Comparison of ENCODE assay signal across 23 mouse cellular contexts in the genomic region with DNA sequence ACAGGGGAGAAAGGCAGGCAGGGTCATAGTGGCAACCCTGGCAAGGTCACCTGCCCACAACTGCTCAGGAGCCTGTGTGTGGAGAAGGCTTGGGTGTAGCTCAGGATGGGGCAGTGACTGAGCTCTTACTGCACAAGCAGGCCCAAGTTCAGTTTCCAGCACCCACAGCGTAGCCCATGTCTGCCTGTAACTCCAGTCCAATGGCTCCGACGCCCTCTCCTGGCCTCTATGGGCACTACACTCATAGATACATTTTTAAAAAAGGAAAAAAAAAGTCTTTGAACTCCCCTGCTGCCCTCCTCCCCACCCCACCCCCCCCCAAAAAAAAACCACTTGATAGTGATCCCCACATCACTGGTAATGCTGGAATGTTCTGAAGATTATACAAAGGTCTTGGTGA. TPM values are rescaled to one million over a fixed set of nuclear protein-coding genes. Genes with fewer than 3 reads are reported as not detected.
DNase-seq lines count a peak whose midpoint lies in the region; ATAC-seq and TF ChIP-seq lines count a peak whose summit lies in the region.
"Had no signal": no experiment of that assay in that cellular context is flagged by ENCODE, and none has a peak within 500 bp of the region (broad histone marks: within the 10 kb centered on the region; RNA-seq: fewer than 3 reads in every experiment).

No protein-coding gene starts in this region.

- H3K4me2 ChIP-seq in forebrain, postnatal 0 days (ENCODE audit: low read depth), result no peak overlapping the region
- H3K4me2 ChIP-seq: hindbrain, embryonic 13.5 days; liver, embryonic 15.5 days; neural tube, embryonic 12.5 days had no signal

- H3K27me3 ChIP-seq in forebrain, postnatal 0 days (ENCODE audit: insufficient read depth, low read length), result no peaks in the 10 kb centered on the region
- no peaks in the 10 kb centered on the region for H3K27me3 ChIP-seq in forebrain, embryonic 10.5 days (ENCODE audit: poor library complexity, severe bottlenecking)
- H3K27me3 ChIP-seq in E14TG2a.4 (ENCODE audit: insufficient read depth, low read length), result no peaks in the 10 kb centered on the region
- H3K27me3 ChIP-seq: hindbrain, embryonic 13.5 days; liver, embryonic 15.5 days; neural tube, embryonic 12.5 days had no signal

- H3K4me3 ChIP-seq in forebrain, postnatal 0 days (ENCODE audit: low read depth, low read length), result no peak overlapping the region
- no peak overlapping the region for H3K4me3 ChIP-seq in forebrain, embryonic 10.5 days
- no peak overlapping the region for H3K4me3 ChIP-seq in left cerebral cortex, adult 2 months
- H3K4me3 ChIP-seq in E14TG2a.4 (replicated peaks; ENCODE audit: low read length), result no peak overlapping the region
- H3K4me3 ChIP-seq in embryonic fibroblast, embryonic 13.5 days (ENCODE audit: insufficient read depth, low read length), result no peak overlapping the region
- H3K4me3 ChIP-seq: embryonic facial prominence, embryonic 10.5 days; erythroblast, embryonic 14.5 days; hindbrain, embryonic 13.5 days; liver, embryonic 15.5 days; neural tube, embryonic 12.5 days had no signal

- ATAC-seq in forebrain, postnatal 0 days, result no peak
- no peak for ATAC-seq in erythroid progenitor cell, adult 5-6 weeks (replicated peaks; ENCODE audit: low FRiP score, poor library complexity, severe bottlenecking)
- ATAC-seq: forebrain, embryonic 16.5 days had no signal

- no peak overlapping the region for H3K9ac ChIP-seq in forebrain, postnatal 0 days
- H3K9ac ChIP-seq: hindbrain, embryonic 13.5 days; liver, embryonic 15.5 days; neural tube, embryonic 12.5 days had no signal

- intact Hi-C loops in left cerebral cortex, adult 2 months (cut with DNase I), result no loop called here

- no peak overlapping the region for H3K27ac ChIP-seq in forebrain, postnatal 0 days (ENCODE audit: low read depth, low read length)
- H3K27ac ChIP-seq in forebrain, embryonic 10.5 days, result no peak overlapping the region
- no peak overlapping the region for H3K27ac ChIP-seq in left cerebral cortex, adult 2 months
- no peak overlapping the region for H3K27ac ChIP-seq in embryonic fibroblast, embryonic 13.5 days (ENCODE audit: insufficient read depth, low read length)
- H3K27ac ChIP-seq: embryonic facial prominence, embryonic 10.5 days; hindbrain, embryonic 13.5 days; liver, embryonic 15.5 days; neural tube, embryonic 12.5 days had no signal

- no peak for TF ChIP-seq POLR2A in embryonic fibroblast, embryonic 13.5 days (IDR thresholded peaks at IDR 0.05; ENCODE audit: low read depth, low read length)

- peak; percentile 25; the same call in 1 of the 2 replicates for TF ChIP-seq CTCF in forebrain, postnatal 0 days (IDR thresholded peaks at IDR 0.05; ENCODE audit: low read depth)
- peak; percentile 14 for TF ChIP-seq CTCF in left cerebral cortex, adult 2 months (IDR thresholded peaks at IDR 0.05)
- TF ChIP-seq CTCF in E14TG2a.4 (conservative IDR thresholded peaks at IDR 0.05; ENCODE audit: low read length), result peak; percentile 33
- 0 out of 2 replicates have a peak, but pooled peaks have one; percentile 17 for TF ChIP-seq CTCF in embryonic fibroblast, embryonic 13.5 days (IDR thresholded peaks at IDR 0.05; ENCODE audit: borderline replicate concordance, insufficient read depth, low read length)

- H3K9me3 ChIP-seq in forebrain, postnatal 0 days (ENCODE audit: low read length), result no peaks in the 10 kb centered on the region
- H3K9me3 ChIP-seq in forebrain, embryonic 10.5 days, result peaks cover 5% of the 10 kb centered on the region; the same call in 1 of the 2 replicates
- H3K9me3 ChIP-seq in E14TG2a.4 (ENCODE audit: low read length), result no peaks in the 10 kb centered on the region
- H3K9me3 ChIP-seq: hindbrain, embryonic 13.5 days; liver, embryonic 15.5 days; neural tube, embryonic 12.5 days had no signal

- DNase-seq in forebrain, postnatal 0 days, result no peak
- DNase-seq in forebrain, embryonic 10.5 days (ENCODE audit: extremely low spot score, low spot score), result no peak
- DNase-seq in left cerebral cortex, adult 2 months (ENCODE audit: extremely low spot score in 1 of 2, low spot score in 2 of 2), result no peak
- no peak for DNase-seq in left cerebral cortex, adult 8-10 months (ENCODE audit: low spot score in 2 of 2)
- no peak for DNase-seq in retina, embryonic 14.5 days (ENCODE audit: low spot score)
- DNase-seq: adrenal gland, adult 2 months; cerebellum, adult 11-12 months; cerebellum, postnatal 36 days; heart, postnatal 10 days; kidney, adult 8-10 months; kidney, postnatal 36 days; left cerebral cortex, postnatal 4 days; right cerebral cortex, postnatal 25 days had no signal

- H3K4me1 ChIP-seq in forebrain, postnatal 0 days (ENCODE audit: insufficient read depth), result no peaks in the 10 kb centered on the region
- no peaks in the 10 kb centered on the region for H3K4me1 ChIP-seq in forebrain, embryonic 10.5 days
- peaks cover 22% of the 10 kb centered on the region for H3K4me1 ChIP-seq in E14TG2a.4 (replicated peaks; ENCODE audit: low read depth, low read length)
- no peaks in the 10 kb centered on the region for H3K4me1 ChIP-seq in embryonic fibroblast, embryonic 13.5 days (ENCODE audit: control insufficient read depth, insufficient read depth, low read length)
- H3K4me1 ChIP-seq: embryonic facial prominence, embryonic 10.5 days; hindbrain, embryonic 13.5 days; neural tube, embryonic 12.5 days had no signal

- WGBS in forebrain, postnatal 0 days, result 66% methylated on average over 3 of the region's 3 CpGs
- WGBS in forebrain, embryonic 10.5 days, result 66% methylated on average over 3 of the region's 3 CpGs

- H3K36me3 ChIP-seq in forebrain, postnatal 0 days (ENCODE audit: insufficient read depth), result peaks cover 88% of the 10 kb centered on the region
- H3K36me3 ChIP-seq in forebrain, embryonic 10.5 days (replicated peaks), result peaks cover 97% of the 10 kb centered on the region
- peaks cover 91% of the 10 kb centered on the region for H3K36me3 ChIP-seq in E14TG2a.4 (ENCODE audit: insufficient read depth, low read length)

RNA-seq across cellular contexts. Expression of a gene that starts 17.1 kb away (rescaled TPM):
- 16.2 and 21.9 TPM in 2 replicates for total RNA-seq in forebrain, postnatal 0 days (2014; rRNA removed)
- polyA plus RNA-seq in forebrain, postnatal 0 days (2015; fragmentation: Nextera tagmentation; extraction: Ambion mirVana), result 16.1 and 19.5 TPM in 2 replicates
- 49.7 and 51.2 TPM in 2 replicates for polyA plus RNA-seq in forebrain, embryonic 10.5 days (2016; fragmentation: Nextera tagmentation; extraction: Ambion mirVana)
- total RNA-seq in left cerebral cortex, adult 2 months (2021), result 10 to 100 TPM; 70.7 to 74.1 TPM
- 10 to 100 TPM; 56.1 to 61.3 (median 59.8) TPM for total RNA-seq in left cerebral cortex, adult 8-10 months (2022)
- polyA plus RNA-seq in embryonic fibroblast, embryonic 13.5 days (2011; ENCODE audit: insufficient read length, low read depth, missing spikeins), result 27.8 and 28.8 TPM in 2 replicates
- total RNA-seq in erythroid progenitor cell, adult 5-6 weeks (2015; ENCODE audit: low replicate concordance), result 5.8 and 11.7 TPM in 2 replicates
- total RNA-seq in erythroid progenitor cell, adult 5-6 weeks (2017; ENCODE audit: low replicate concordance), result 6.5 and 8.9 TPM in 2 replicates

RNA-seq across cellular contexts. Expression of a gene that starts 17.9 kb away (rescaled TPM):
- total RNA-seq in forebrain, postnatal 0 days (2014; rRNA removed), result 52.3 and 65.1 TPM in 2 replicates
- polyA plus RNA-seq in forebrain, postnatal 0 days (2015; fragmentation: Nextera tagmentation; extraction: Ambion mirVana), result 65.7 and 75.0 TPM in 2 replicates
- polyA plus RNA-seq in forebrain, embryonic 10.5 days (2016; fragmentation: Nextera tagmentation; extraction: Ambion mirVana), result 75.5 and 78.5 TPM in 2 replicates
- 10 to 100 TPM; 39.5 to 41.2 TPM for total RNA-seq in left cerebral cortex, adult 2 months (2021)
- total RNA-seq in left cerebral cortex, adult 8-10 months (2022), result 10 to 100 TPM; 36.8 to 38.3 (median 37.5) TPM
- polyA plus RNA-seq in embryonic fibroblast, embryonic 13.5 days (2011; ENCODE audit: insufficient read length, low read depth, missing spikeins), result 55.2 and 63.0 TPM in 2 replicates
- total RNA-seq in erythroid progenitor cell, adult 5-6 weeks (2015; ENCODE audit: low replicate concordance), result 9.6 and 11.2 TPM in 2 replicates
- total RNA-seq in erythroid progenitor cell, adult 5-6 weeks (2017; ENCODE audit: low replicate concordance), result 5.6 and 6.8 TPM in 2 replicates

RNA-seq across cellular contexts. Expression of a gene that starts 39.4 kb away (rescaled TPM):
- total RNA-seq in forebrain, postnatal 0 days (2014; rRNA removed), result 11.0 and 12.8 TPM in 2 replicates
- 8.6 TPM in 2 replicates for polyA plus RNA-seq in forebrain, postnatal 0 days (2015; fragmentation: Nextera tagmentation; extraction: Ambion mirVana)
- polyA plus RNA-seq in forebrain, embryonic 10.5 days (2016; fragmentation: Nextera tagmentation; extraction: Ambion mirVana), result 7.4 and 8.1 TPM in 2 replicates
- total RNA-seq in left cerebral cortex, adult 2 months (2021), result 1 to 10 TPM; 7.5 to 8.7 TPM
- total RNA-seq in left cerebral cortex, adult 8-10 months (2022), result 1 to 10 TPM; 6.1 to 8.9 (median 7.1) TPM
- 0.72 and 2.1 TPM in 2 replicates for polyA plus RNA-seq in embryonic fibroblast, embryonic 13.5 days (2011; ENCODE audit: insufficient read length, low read depth, missing spikeins)
- total RNA-seq in erythroid progenitor cell, adult 5-6 weeks (2015; ENCODE audit: low replicate concordance), result 1.3 and 1.4 TPM in 2 replicates
- 0.26 and 1.6 TPM in 2 replicates for total RNA-seq in erythroid progenitor cell, adult 5-6 weeks (2017; ENCODE audit: low replicate concordance)
- total RNA-seq: monocyte, adult 5-6 weeks had no signal

RNA-seq across cellular contexts. Expression of a gene that starts 55.0 kb away (rescaled TPM):
- 44.2 and 53.6 TPM in 2 replicates for total RNA-seq in forebrain, postnatal 0 days (2014; rRNA removed)
- polyA plus RNA-seq in forebrain, postnatal 0 days (2015; fragmentation: Nextera tagmentation; extraction: Ambion mirVana), result 15.4 and 17.2 TPM in 2 replicates
- 11.5 and 13.2 TPM in 2 replicates for polyA plus RNA-seq in forebrain, embryonic 10.5 days (2016; fragmentation: Nextera tagmentation; extraction: Ambion mirVana)
- 10 to 100 TPM; 31.8 to 34.6 TPM for total RNA-seq in left cerebral cortex, adult 2 months (2021)
- total RNA-seq in left cerebral cortex, adult 8-10 months (2022), result 10 to 100 TPM; 33.1 to 34.5 (median 33.8) TPM
- 9.7 and 10.6 TPM in 2 replicates for polyA plus RNA-seq in embryonic fibroblast, embryonic 13.5 days (2011; ENCODE audit: insufficient read length, low read depth, missing spikeins)
- 7.2 and 8.4 TPM in 2 replicates for total RNA-seq in erythroid progenitor cell, adult 5-6 weeks (2015; ENCODE audit: low replicate concordance)
- 5.7 and 7.6 TPM in 2 replicates for total RNA-seq in erythroid progenitor cell, adult 5-6 weeks (2017; ENCODE audit: low replicate concordance)
